ENCODE assay signal across 8 mouse cellular contexts in the genomic region with DNA sequence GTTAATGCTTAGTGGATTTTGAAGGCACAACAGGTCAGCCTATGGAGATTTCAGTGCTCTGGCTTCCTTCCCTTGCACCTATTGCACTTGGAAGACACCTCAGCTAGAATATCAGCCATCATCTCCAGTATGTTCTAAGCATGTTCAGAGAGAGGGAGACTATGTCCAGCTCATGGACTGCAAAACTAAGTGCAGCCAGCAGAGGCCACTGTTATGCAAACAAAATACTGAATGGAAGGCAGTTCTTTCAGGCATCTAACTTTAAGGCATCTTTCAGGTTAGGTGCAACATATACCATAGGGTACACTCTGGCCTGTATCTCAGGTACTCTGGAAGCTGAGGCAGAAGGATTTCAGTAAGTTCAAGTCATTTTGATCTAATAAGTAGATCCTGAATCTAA. TPM values are rescaled to one million over a fixed set of nuclear protein-coding genes. Genes with fewer than 3 reads are reported as not detected.
DNase-seq lines count a peak whose midpoint lies in the region; ATAC-seq lines count a peak whose summit lies in the region.

No protein-coding gene starts in this region.

- no peak overlapping the region for H3K4me2 ChIP-seq in embryonic facial prominence, embryonic 14.5 days (ENCODE audit: low read depth, low read length)

- peak; percentile 13 for DNase-seq in gastrocnemius, adult 18-20 months (ENCODE audit: low spot score)
- DNase-seq in gastrocnemius, postnatal 14 days, result no peak
- peak; percentile 39 for DNase-seq in right cerebral cortex, adult 18-20 months
- DNase-seq in right cerebral cortex, postnatal 36 days (ENCODE audit: low spot score in 2 of 2), result no peak
- DNase-seq in embryonic facial prominence, embryonic 14.5 days (ENCODE audit: low spot score), result peak; percentile 13
- peak; percentile 45 to 52 for DNase-seq in left cerebral cortex, postnatal 14 days (ENCODE audit: low spot score in 2 of 2)
- DNase-seq in ovary, adult 18-20 months (ENCODE audit: low spot score), result no peak

- no peaks in the 10 kb centered on the region for H3K9me3 ChIP-seq in embryonic facial prominence, embryonic 14.5 days (ENCODE audit: control insufficient read depth, low read length)

- H3K27ac ChIP-seq in embryonic facial prominence, embryonic 14.5 days (replicated peaks; ENCODE audit: low read depth, low read length), result no peak overlapping the region

- no peaks in the 10 kb centered on the region for H3K36me3 ChIP-seq in embryonic facial prominence, embryonic 14.5 days (ENCODE audit: control insufficient read depth, insufficient read depth, low read length)

- no peak overlapping the region for H3K4me3 ChIP-seq in embryonic facial prominence, embryonic 14.5 days (ENCODE audit: low read depth, low read length)

- ATAC-seq in embryonic facial prominence, embryonic 14.5 days (ENCODE audit: low read depth), result no peak
- peak; percentile 98 for ATAC-seq in neutrophil, adult 5-6 weeks (ENCODE audit: extremely low read depth, insufficient number of reproducible peaks, low FRiP score, poor library complexity, severe bottlenecking)

- no peaks in the 10 kb centered on the region for H3K27me3 ChIP-seq in embryonic facial prominence, embryonic 14.5 days (replicated peaks; ENCODE audit: control insufficient read depth, insufficient read depth, low read length)

- no peak overlapping the region for H3K9ac ChIP-seq in embryonic facial prominence, embryonic 14.5 days (ENCODE audit: low read depth, low read length)

- no peaks in the 10 kb centered on the region for H3K4me1 ChIP-seq in embryonic facial prominence, embryonic 14.5 days (ENCODE audit: control insufficient read depth, insufficient read depth, low read length)

- intact Hi-C loops in gastrocnemius, postnatal 14 days (cut with DNase I; ENCODE audit: low total_unique reads), result no loop called here
- intact Hi-C loops in left cerebral cortex, postnatal 14 days (cut with DNase I), result no loop called here

RNA-seq across cellular contexts. Expression of a gene that starts 19.1 kb away (rescaled TPM):
- not detected for total RNA-seq in gastrocnemius, adult 18-20 months (2021)
- not detected for total RNA-seq in gastrocnemius, postnatal 14 days (2021)
- 0.13 TPM in 1 of 2 replicates, not detected in the other for polyA plus RNA-seq in embryonic facial prominence, embryonic 14.5 days (2014; fragmentation: Nextera tagmentation; extraction: Ambion mirVana)
- not detected for total RNA-seq in left cerebral cortex, postnatal 14 days (2021)
- 0.74 and 1.3 TPM in 2 replicates for total RNA-seq in neutrophil, adult 5-6 weeks (2017)

RNA-seq across cellular contexts. Expression of a gene that starts 24.8 kb away (rescaled TPM):
- total RNA-seq in gastrocnemius, adult 18-20 months (2021), result not detected
- not detected for total RNA-seq in gastrocnemius, postnatal 14 days (2021)
- 52.5 and 79.3 TPM in 2 replicates for polyA plus RNA-seq in embryonic facial prominence, embryonic 14.5 days (2014; fragmentation: Nextera tagmentation; extraction: Ambion mirVana)
- total RNA-seq in left cerebral cortex, postnatal 14 days (2021), result under 1 TPM in 1 of 2 experiments, not detected in 1; 0.32 TPM
- total RNA-seq in neutrophil, adult 5-6 weeks (2017), result 60.0 and 61.2 TPM in 2 replicates

Comparison
In these comparisons a context has a peak if more than half of its experiments do, and no peak if none do; other contexts are left out.
1. DNase-seq: peak in gastrocnemius, adult 18-20 months (single experiment), right cerebral cortex, adult 18-20 months (single experiment), embryonic facial prominence, embryonic 14.5 days (single experiment) and left cerebral cortex, postnatal 14 days (2 of 2); none in gastrocnemius, postnatal 14 days (single experiment), right cerebral cortex, postnatal 36 days (0 of 2) and ovary, adult 18-20 months (single experiment).
2. RNA of a gene that starts 24.8 kb away (total RNA-seq): 60.0 to 61.2 TPM in neutrophil, adult 5-6 weeks; 0.32 TPM in left cerebral cortex, postnatal 14 days, not detected in gastrocnemius, adult 18-20 months and not detected in gastrocnemius, postnatal 14 days; every median in the first group is over 10 times any median in the second.